Mouse (Mus musculus) frontal cortex, adult (tissue): ENCODE results near the gene Nkx2-2.

Experiments used
- ATAC-seq: cut with Nextera tagmentation; 2 replicates; pipeline ENCODE4 v1.9.2; 2017; ENCODE audit warnings: mild to moderate bottlenecking, moderate library complexity, mixed read lengths; ENCODE audit not compliant: low TSS enrichment

The Nkx2-2 gene

GRCm38 (mm10) chr2:147193271-147194255 is at the start of gene Nkx2-2:
Nkx2-2 (minus strand) TSS chr2:147194243.
- ATAC-seq: peak; percentile 23

- no peak for ATAC-seq
These were observed 41.8 kb upstream of the Nkx2-2 start for GRCm38 (mm10) chr2:147235707-147236290.

GRCm38 (mm10) chr2:147231175-147231574 is 37.1 kb upstream of the Nkx2-2 start:
- no peak for ATAC-seq

DNA sequence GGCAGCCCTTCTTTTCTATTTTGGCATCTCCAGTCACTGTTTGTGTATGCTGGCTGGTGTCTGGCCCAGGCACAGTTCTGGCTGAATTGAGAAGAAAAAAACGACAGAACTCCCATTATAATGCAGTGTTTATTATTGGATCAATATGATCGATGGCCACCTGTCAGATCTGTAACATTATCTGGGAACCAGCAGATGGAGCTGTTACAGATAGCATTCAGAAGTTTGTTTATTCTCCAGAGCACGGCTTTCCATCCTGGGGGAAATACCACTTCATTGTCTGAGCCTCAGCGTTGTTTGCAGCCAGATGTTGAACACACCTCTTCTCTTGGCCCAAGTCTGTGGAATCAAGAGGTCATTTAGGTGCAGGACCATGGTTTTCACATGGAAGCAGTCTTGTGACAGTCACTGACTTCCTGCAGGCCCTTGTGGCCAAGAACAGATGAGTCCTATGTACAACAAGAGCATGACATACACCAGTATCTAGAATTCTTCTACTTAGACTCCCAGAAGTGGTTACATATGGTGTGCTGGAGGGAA is 11.1 kb upstream of the Nkx2-2 start:
- no peak for ATAC-seq

GRCm38 (mm10) chr2:147194711-147195615 is 920 bp upstream of the Nkx2-2 start:
- ATAC-seq: peak; percentile 47; the same call in 1 of the 2 replicates

GRCm38 (mm10) chr2:147192731-147193130 is 1.3 kb downstream of the Nkx2-2 start:
- ATAC-seq: no peak

GRCm38 (mm10) chr2:147190316-147191021 is 3.6 kb downstream of the Nkx2-2 start:
- ATAC-seq: no peak

GRCm38 (mm10) chr2:147189546-147190315 is 4.3 kb downstream of the Nkx2-2 start:
- no peak for ATAC-seq

GRCm38 (mm10) chr2:147188871-147189545 is 5.0 kb downstream of the Nkx2-2 start:
- no peak for ATAC-seq

DNA sequence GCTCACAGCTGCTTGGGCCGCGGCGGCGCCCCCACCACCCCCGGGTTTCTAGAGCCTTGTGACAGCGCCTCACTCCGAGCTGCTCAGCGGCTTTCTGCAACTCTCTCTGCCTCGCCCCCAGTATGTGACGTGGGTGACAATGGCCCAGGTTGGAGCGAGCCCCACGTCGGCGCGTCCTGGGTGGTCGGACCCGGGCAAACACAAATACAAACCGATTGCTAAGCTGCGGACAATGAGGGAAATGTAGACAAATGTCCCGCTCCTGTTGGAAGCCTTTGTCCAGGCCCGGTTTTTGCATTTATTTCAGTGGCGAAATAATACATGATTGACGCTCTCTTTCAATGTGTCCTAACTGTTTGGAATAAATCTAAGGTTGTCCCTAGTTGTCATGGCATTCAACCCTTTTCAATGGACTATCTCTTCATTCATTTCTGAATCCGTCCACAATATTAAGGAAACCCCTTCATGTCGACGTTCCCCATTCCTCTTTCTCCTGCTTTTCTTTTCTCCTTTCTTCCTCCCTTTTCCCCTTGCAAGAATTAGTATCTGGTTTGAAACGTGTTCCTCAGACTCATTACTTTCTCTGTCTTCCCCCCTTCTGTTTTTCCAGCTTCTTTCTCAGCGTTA is 5.9 kb downstream of the Nkx2-2 start:
- ATAC-seq: peak; percentile 54; the same call in 1 of the 2 replicates

GRCm38 (mm10) chr2:147187061-147187870 is 6.8 kb downstream of the Nkx2-2 start:
- no peak for ATAC-seq

- ATAC-seq: no peak
These were observed 7.8 kb downstream of the Nkx2-2 start for GRCm38 (mm10) chr2:147186261-147186681.

- ATAC-seq: no peak
These were observed 8.5 kb downstream of the Nkx2-2 start for GRCm38 (mm10) chr2:147185561-147185960.

- ATAC-seq: no peak
These were observed 9.7 kb downstream of the Nkx2-2 start for GRCm38 (mm10) chr2:147184071-147184990.

GRCm38 (mm10) chr2:147183521-147183920 is 10.5 kb downstream of the Nkx2-2 start:
- no peak for ATAC-seq

- no peak for ATAC-seq
These were observed 11.3 kb downstream of the Nkx2-2 start for GRCm38 (mm10) chr2:147182709-147183260.
